Mouse (Mus musculus): ENCODE results near the gene F930015N05Rik. TPM values are rescaled to one million over a fixed set of nuclear protein-coding genes. Genes with fewer than 3 reads are reported as not detected.

The F930015N05Rik gene
- 1.5 and 2.0 TPM in 2 replicates for polyA plus RNA-seq (2016; fragmentation: Nextera tagmentation; extraction: Ambion mirVana)

GRCm38 (mm10) chr11:64436412-64436727 is at the start of gene F930015N05Rik:
Gene F930015N05Rik, minus strand, starts transcription at chr11:64436653.
- peaks cover 24% of the 10 kb centered on the region for H3K4me1 ChIP-seq
- under 1% methylated on average over 24 of the region's 24 CpGs for whole genome bisulfite sequencing
- peak within 1 kb of the TSS; percentile 43; the same call in 1 of the 2 replicates for H3K27ac ChIP-seq
- peak within 1 kb of the TSS; percentile 49 for H3K4me3 ChIP-seq (replicated peaks)
- H3K4me2 ChIP-seq, result peak within 1 kb of the TSS; percentile 99
- H3K9ac ChIP-seq, result peak within 1 kb of the TSS; percentile 56
- H3K27me3 ChIP-seq, result peaks cover 53% of the 10 kb centered on the region
- H3K36me3 ChIP-seq (replicated peaks), result no peaks in the 10 kb centered on the region
- ATAC-seq (ENCODE audit: low FRiP score), result 0 out of 2 replicates have a peak, but pooled peaks have one; percentile 9
- H3K9me3 ChIP-seq, result no peaks in the 10 kb centered on the region

- Histone ChIP-seq H3K27ac (no peak overlapping the region), H3K4me2 (no peak overlapping the region), H3K9me3 (no peaks in the 10 kb centered on the region), H3K27me3 (peaks cover 29% of the 10 kb centered on the region), H3K4me3 (replicated peaks) (no peak overlapping the region), H3K4me1 (peaks cover 4% of the 10 kb centered on the region; the same call in 1 of the 2 replicates), H3K9ac (no peak overlapping the region), H3K36me3 (replicated peaks) (no peaks in the 10 kb centered on the region)
- 77% methylated on average over 3 of the region's 3 CpGs for WGBS
- no peak for ATAC-seq (ENCODE audit: low FRiP score)
Measured at GRCm38 (mm10) chr11:64481445-64481844, 45.0 kb upstream of the F930015N05Rik start.

GRCm38 (mm10) chr11:64473679-64474078 is 37.2 kb upstream of the F930015N05Rik start:
- Histone ChIP-seq H3K9me3 (no peaks in the 10 kb centered on the region), H3K27ac (no peak overlapping the region), H3K4me3 (replicated peaks) (no peak overlapping the region), H3K36me3 (replicated peaks) (no peaks in the 10 kb centered on the region), H3K27me3 (no peaks in the 10 kb centered on the region), H3K4me2 (no peak overlapping the region), H3K9ac (no peak overlapping the region), H3K4me1 (no peaks in the 10 kb centered on the region)
- 83% methylated on average over 3 of the region's 3 CpGs for WGBS
- ATAC-seq (ENCODE audit: low FRiP score), result no peak

GRCm38 (mm10) chr11:64470689-64471088 is 34.2 kb upstream of the F930015N05Rik start:
- Histone ChIP-seq H3K4me1 (no peaks in the 10 kb centered on the region), H3K27me3 (no peaks in the 10 kb centered on the region), H3K27ac (no peak overlapping the region), H3K4me2 (no peak overlapping the region), H3K4me3 (replicated peaks) (no peak overlapping the region), H3K36me3 (replicated peaks) (no peaks in the 10 kb centered on the region), H3K9me3 (no peaks in the 10 kb centered on the region), H3K9ac (no peak overlapping the region)
- no peak for ATAC-seq (ENCODE audit: low FRiP score)

- H3K36me3 ChIP-seq (replicated peaks), result no peaks in the 10 kb centered on the region
- H3K4me3 ChIP-seq (replicated peaks), result no peak overlapping the region
- no peaks in the 10 kb centered on the region for H3K4me1 ChIP-seq
- H3K9me3 ChIP-seq, result no peaks in the 10 kb centered on the region
- no peak for ATAC-seq (ENCODE audit: low FRiP score)
- H3K27ac ChIP-seq, result no peak overlapping the region
- 85% methylated on average over 4 of the region's 4 CpGs for WGBS
- no peak overlapping the region for H3K9ac ChIP-seq
- H3K4me2 ChIP-seq, result no peak overlapping the region
- H3K27me3 ChIP-seq, result no peaks in the 10 kb centered on the region
Measured at GRCm38 (mm10) chr11:64468737-64469136, 32.3 kb upstream of the F930015N05Rik start.

- Histone ChIP-seq H3K27ac (no peak overlapping the region), H3K36me3 (replicated peaks) (no peaks in the 10 kb centered on the region), H3K27me3 (no peaks in the 10 kb centered on the region), H3K4me2 (no peak overlapping the region), H3K9ac (no peak overlapping the region), H3K4me1 (no peaks in the 10 kb centered on the region), H3K9me3 (no peaks in the 10 kb centered on the region), H3K4me3 (replicated peaks) (no peak overlapping the region)
- no peak for ATAC-seq (ENCODE audit: low FRiP score)
- WGBS, result 82% methylated on average over 3 of the region's 3 CpGs
Measured at GRCm38 (mm10) chr11:64461746-64462145, 25.3 kb upstream of the F930015N05Rik start.

GRCm38 (mm10) chr11:64448586-64449315 is 12.3 kb upstream of the F930015N05Rik start:
- Histone ChIP-seq H3K4me1 (peaks cover 8% of the 10 kb centered on the region; the same call in 1 of the 2 replicates), H3K4me2 (no peak overlapping the region), H3K27ac (no peak overlapping the region), H3K4me3 (replicated peaks) (no peak overlapping the region), H3K9me3 (no peaks in the 10 kb centered on the region), H3K27me3 (peaks cover 6% of the 10 kb centered on the region; the same call in 1 of the 2 replicates), H3K9ac (no peak overlapping the region), H3K36me3 (replicated peaks) (no peaks in the 10 kb centered on the region)
- no peak for ATAC-seq (ENCODE audit: low FRiP score)
- WGBS, result 66% methylated on average over 9 of the region's 9 CpGs

- Histone ChIP-seq H3K4me2 (no peak overlapping the region), H3K27ac (no peak overlapping the region), H3K9me3 (no peaks in the 10 kb centered on the region), H3K27me3 (peaks cover 23% of the 10 kb centered on the region), H3K9ac (no peak overlapping the region), H3K4me3 (replicated peaks) (no peak overlapping the region), H3K4me1 (peaks cover 11% of the 10 kb centered on the region), H3K36me3 (replicated peaks) (no peaks in the 10 kb centered on the region)
- no peak for ATAC-seq (ENCODE audit: low FRiP score)
- 81% methylated on average over 1 of the region's 1 CpGs for WGBS
Measured at GRCm38 (mm10) chr11:64445227-64445626, 8.8 kb upstream of the F930015N05Rik start.

GRCm38 (mm10) chr11:64442701-64443100 is 6.2 kb upstream of the F930015N05Rik start:
- Histone ChIP-seq H3K4me1 (peaks cover 3% of the 10 kb centered on the region), H3K27ac (no peak overlapping the region), H3K4me3 (replicated peaks) (no peak overlapping the region), H3K4me2 (no peak overlapping the region), H3K36me3 (replicated peaks) (no peaks in the 10 kb centered on the region), H3K27me3 (peaks cover 36% of the 10 kb centered on the region), H3K9me3 (no peaks in the 10 kb centered on the region), H3K9ac (no peak overlapping the region)
- WGBS, result 39% methylated on average over 3 of the region's 3 CpGs
- no peak for ATAC-seq (ENCODE audit: low FRiP score)

- ATAC-seq (ENCODE audit: low FRiP score), result no peak
- no peaks in the 10 kb centered on the region for H3K36me3 ChIP-seq (replicated peaks)
- H3K4me1 ChIP-seq, result peaks cover 3% of the 10 kb centered on the region
- no peak overlapping the region for H3K4me3 ChIP-seq (replicated peaks)
- 34% methylated on average over 8 of the region's 8 CpGs for WGBS
- H3K27me3 ChIP-seq, result peaks cover 38% of the 10 kb centered on the region
- H3K4me2 ChIP-seq, result 0 out of 2 replicates have a peak overlapping the region, but pooled peaks have one; percentile 22
- H3K9me3 ChIP-seq, result no peaks in the 10 kb centered on the region
- no peak overlapping the region for H3K27ac ChIP-seq
- no peak overlapping the region for H3K9ac ChIP-seq
Measured at GRCm38 (mm10) chr11:64442119-64442518, 5.7 kb upstream of the F930015N05Rik start.

- no peak overlapping the region for H3K9ac ChIP-seq
- peaks cover 27% of the 10 kb centered on the region for H3K4me1 ChIP-seq
- no peak for ATAC-seq (ENCODE audit: low FRiP score)
- H3K27me3 ChIP-seq, result peaks cover 50% of the 10 kb centered on the region
- H3K27ac ChIP-seq, result no peak overlapping the region
- H3K9me3 ChIP-seq, result no peaks in the 10 kb centered on the region
- H3K36me3 ChIP-seq (replicated peaks), result no peaks in the 10 kb centered on the region
- H3K4me2 ChIP-seq, result no peak overlapping the region
- no peak overlapping the region for H3K4me3 ChIP-seq (replicated peaks)
- WGBS, result 20% methylated on average over 3 of the region's 3 CpGs
Measured at GRCm38 (mm10) chr11:64438909-64439308, 2.5 kb upstream of the F930015N05Rik start.

- no peak overlapping the region for H3K9ac ChIP-seq
- H3K4me1 ChIP-seq, result peaks cover 27% of the 10 kb centered on the region
- no peak overlapping the region for H3K27ac ChIP-seq
- no peak for ATAC-seq (ENCODE audit: low FRiP score)
- H3K27me3 ChIP-seq, result peaks cover 55% of the 10 kb centered on the region
- no peaks in the 10 kb centered on the region for H3K36me3 ChIP-seq (replicated peaks)
- H3K4me2 ChIP-seq, result no peak overlapping the region
- H3K9me3 ChIP-seq, result no peaks in the 10 kb centered on the region
- 21% methylated on average over 3 of the region's 3 CpGs for WGBS
- no peak overlapping the region for H3K4me3 ChIP-seq (replicated peaks)
Measured at GRCm38 (mm10) chr11:64437721-64438120, 1.3 kb upstream of the F930015N05Rik start.

GRCm38 (mm10) chr11:64436791-64437298 is 392 bp upstream of the F930015N05Rik start:
- Histone ChIP-seq H3K27me3 (peaks cover 54% of the 10 kb centered on the region), H3K4me2 (peak overlapping the region; percentile 99), H3K27ac (no peak overlapping the region), H3K9ac (peak overlapping the region; percentile 56; the same call in 1 of the 2 replicates), H3K4me1 (peaks cover 25% of the 10 kb centered on the region), H3K4me3 (replicated peaks) (peak overlapping the region; percentile 49), H3K9me3 (no peaks in the 10 kb centered on the region), H3K36me3 (replicated peaks) (no peaks in the 10 kb centered on the region)
- WGBS, result 20% methylated on average over 5 of the region's 5 CpGs
- no peak for ATAC-seq (ENCODE audit: low FRiP score)
